Mouse (Mus musculus) megakaryocyte, embryonic 14.5 days (primary cell): ENCODE results near the gene Mdh2.

Experiments
- FLI1 ChIP-seq: IDR thresholded peaks from 2 replicates; pipeline ENCODE4 v1.6.1; 2012; ENCODE audit warnings: low read length, inconsistent platforms, mixed read lengths
- GATA1 ChIP-seq: IDR thresholded peaks from 3 replicates; pipeline ENCODE4 v1.6.1; 2012; ENCODE audit warnings: mixed read lengths, low read length, inconsistent platforms, borderline replicate concordance

GRCm38 (mm10) chr5:135822316-135822944 is 44.1 kb downstream of the Mdh2 start:
- TF ChIP-seq GATA1 (no peak), FLI1 (no peak)
